Mouse (Mus musculus) erythroblast, embryonic 14.5 days (primary cell): ENCODE data around the gene Kcng1.

ENCODE experiments used
- GATA1 ChIP-seq: IDR thresholded peaks from 2 replicates; pipeline ENCODE4 v1.6.1; 2012; ENCODE audit warnings: low read length, inconsistent platforms, mixed read lengths
- TAL1 ChIP-seq: IDR thresholded peaks from 3 replicates; pipeline ENCODE4 v1.6.1; 2012; ENCODE audit warnings: low read length, inconsistent platforms, mixed read lengths

- TF ChIP-seq GATA1 (no peak), TAL1 (no peak)
These were observed 67.6 kb downstream of the Kcng1 start for GRCm38 (mm10) chr2:168213788-168214397.
